Mouse (Mus musculus) limb, embryonic 13.5 days (tissue): Measurements from ENCODE around the gene Mafg. TPM values are rescaled to one million over a fixed set of nuclear protein-coding genes. Genes with fewer than 3 reads are reported as not detected.

Experiments used
- ATAC-seq: fragments of 200-750 bp; cut with Nextera tagmentation; 2 replicates; pipeline ENCODE4 v1.8.0; 2017; ENCODE audit warnings: low read depth, moderate number of reproducible peaks, moderate TSS enrichment; ENCODE audit not compliant: low FRiP score
- H3K27ac ChIP-seq: fragments of 300-500 bp; sonication (generic); 2 replicates; pipeline ENCODE4 v1.5.1; 2015; ENCODE audit warnings: inconsistent platforms, mild to moderate bottlenecking, moderate library complexity
- H3K27me3 ChIP-seq: fragments of 300-500 bp; sonication (generic); 2 replicates; pipeline ENCODE4 v1.6.1; 2015; ENCODE audit warnings: mild to moderate bottlenecking, inconsistent platforms
- H3K36me3 ChIP-seq: fragments of 300-500 bp; sonication (generic); 2 replicates; pipeline ENCODE4 v1.6.1; 2015; ENCODE audit warnings: inconsistent platforms, mild to moderate bottlenecking, moderate library complexity
- H3K4me1 ChIP-seq: fragments of 300-500 bp; sonication (generic); 2 replicates; pipeline ENCODE4 v1.6.1; 2015; ENCODE audit warnings: inconsistent platforms
- H3K4me2 ChIP-seq: fragments of 300-500 bp; sonication (generic); replicated peaks from 2 replicates; pipeline ENCODE4 v1.6.1; 2015; ENCODE audit warnings: inconsistent platforms, mild to moderate bottlenecking, moderate library complexity
- H3K4me3 ChIP-seq: fragments of 300-500 bp; sonication (generic); 2 replicates; pipeline ENCODE4 v1.5.1; 2015; ENCODE audit warnings: moderate library complexity, mild to moderate bottlenecking, inconsistent platforms
- H3K9ac ChIP-seq: fragments of 300-500 bp; sonication (generic); 2 replicates; pipeline ENCODE4 v1.6.1; 2015; ENCODE audit warnings: mild to moderate bottlenecking, inconsistent platforms
- H3K9me3 ChIP-seq: fragments of 300-500 bp; sonication (generic); 2 replicates; pipeline ENCODE4 v1.6.1; 2016; ENCODE audit warnings: inconsistent platforms
- WGBS: fragments of 180-500 bp; shearing (Covaris S2); methylation state at CpG from one replicate; pipeline ENCODE4 v1.1.7; 2015; 5-methylcytosine and 5-hydroxymethylcytosine counted together
- microRNA-seq: library from miRNA; unstranded; fragments of <30 nt; microRNA quantifications from one replicate; pipeline ENCODE4, GENCODE M21; 2016
- polyA plus RNA-seq: library from polyadenylated mRNA; unstranded; fragments of >200 nt; fragmentation: Nextera tagmentation; extraction: Ambion mirVana; gene quantifications from 2 replicates; pipeline ENCODE4 v1.2.1, GENCODE M21; 2015

Gene Mafg
- polyA plus RNA-seq, 1 experiment from 2014 or later, result 28.9 TPM

DNA sequence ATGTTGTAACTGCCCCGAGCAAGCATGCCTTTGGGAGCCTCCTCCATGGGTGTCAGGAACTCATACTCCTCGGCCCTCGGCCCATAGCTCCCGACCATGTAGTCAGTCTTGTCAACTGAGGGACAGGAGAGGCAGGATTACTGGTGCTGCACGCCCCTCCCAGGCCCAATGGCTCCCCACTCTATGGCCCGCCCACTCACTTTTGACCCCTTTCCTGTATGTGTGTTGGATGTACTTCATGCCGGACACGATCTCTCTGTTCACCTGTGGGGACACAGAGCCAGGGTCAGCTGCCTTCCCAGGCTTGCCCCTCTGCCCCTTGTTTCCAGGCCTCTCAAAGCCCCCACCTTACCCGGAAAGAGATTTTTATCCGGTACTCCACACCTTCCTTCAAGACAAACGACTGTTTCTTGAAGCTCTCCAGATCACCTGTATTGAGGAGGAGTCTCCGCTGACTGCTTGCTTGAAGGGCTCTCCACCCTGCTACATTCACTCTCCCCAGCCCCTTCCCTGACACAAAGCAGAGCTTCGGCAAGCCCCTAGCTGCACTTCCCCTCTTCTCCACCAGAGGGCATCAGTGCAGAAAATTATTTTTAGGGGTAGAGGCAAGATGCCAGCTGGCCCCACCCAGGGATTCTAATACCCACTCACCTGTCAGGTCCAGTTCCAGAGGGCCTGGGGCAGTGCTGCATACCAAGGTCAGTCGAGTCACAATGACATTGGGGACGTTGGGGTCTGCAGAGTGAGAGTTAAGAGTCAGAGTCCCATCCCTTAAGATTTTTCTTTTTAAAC lies 53.9 kb downstream of the Mafg start:
- H3K36me3 ChIP-seq, result peaks cover 45% of the 10 kb centered on the region
- no peaks in the 10 kb centered on the region for H3K27me3 ChIP-seq
- ATAC-seq, result no peak
- WGBS, result 64% methylated on average over 15 of the region's 15 CpGs
- H3K4me2 ChIP-seq, result peak overlapping the region; percentile 98
- peaks cover 27% of the 10 kb centered on the region for H3K4me1 ChIP-seq
- peak overlapping the region; percentile 93 for H3K9ac ChIP-seq
- peak overlapping the region; percentile 69 for H3K4me3 ChIP-seq
- H3K9me3 ChIP-seq, result peaks cover 6% of the 10 kb centered on the region; the same call in 1 of the 2 replicates
- H3K27ac ChIP-seq, result peak overlapping the region; percentile 92; the same call in 1 of the 2 replicates

GRCm38 (mm10) chr11:120578694-120579243 lies 54.6 kb downstream of the Mafg start:
- ATAC-seq, result no peak
- Histone ChIP-seq H3K36me3 (peaks cover 37% of the 10 kb centered on the region), H3K4me2 (no peak overlapping the region), H3K4me3 (no peak overlapping the region), H3K27ac (no peak overlapping the region), H3K27me3 (no peaks in the 10 kb centered on the region), H3K9me3 (peaks cover 1% of the 10 kb centered on the region; the same call in 1 of the 2 replicates), H3K4me1 (peaks cover 32% of the 10 kb centered on the region), H3K9ac (peak overlapping the region; percentile 39; the same call in 1 of the 2 replicates)
- WGBS, result 70% methylated on average over 11 of the region's 11 CpGs

DNA sequence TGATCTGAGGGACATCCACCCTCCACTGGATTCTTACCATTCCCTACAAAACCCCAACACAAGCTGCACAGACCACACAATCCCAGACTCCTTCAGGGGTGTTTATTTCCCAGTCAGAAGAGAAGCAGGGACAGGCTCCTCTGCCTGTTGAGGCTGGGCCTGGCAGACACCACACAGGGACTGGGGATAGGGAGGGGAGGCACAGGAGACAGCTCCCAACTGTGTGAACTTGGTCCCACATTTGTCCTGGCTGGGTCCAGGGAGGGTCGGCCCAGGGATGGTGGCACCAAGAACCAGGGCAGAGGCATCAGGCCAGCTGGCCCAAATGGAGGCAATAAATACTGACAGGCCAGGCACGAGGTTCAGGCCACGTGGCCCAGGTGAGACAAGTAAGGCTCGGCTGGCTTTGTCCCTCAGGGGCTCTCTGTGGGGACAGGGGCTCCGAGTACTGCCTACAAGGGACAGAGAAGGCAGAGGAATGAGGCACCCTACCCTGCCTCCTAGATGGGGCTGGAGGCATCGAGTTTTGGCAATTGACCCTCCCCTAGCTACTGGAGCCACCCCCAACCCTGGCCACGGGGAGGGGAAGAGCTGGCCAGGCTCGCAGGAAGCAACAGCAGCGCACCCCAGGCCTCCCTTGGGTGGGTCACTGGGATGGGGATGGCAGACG lies 55.2 kb downstream of the Mafg start:
- Histone ChIP-seq H3K36me3 (peaks cover 37% of the 10 kb centered on the region), H3K27me3 (no peaks in the 10 kb centered on the region), H3K4me3 (no peak overlapping the region), H3K27ac (no peak overlapping the region), H3K4me2 (no peak overlapping the region), H3K9me3 (no peaks in the 10 kb centered on the region), H3K9ac (0 out of 2 replicates have a peak overlapping the region, but pooled peaks have one; percentile 39), H3K4me1 (peaks cover 32% of the 10 kb centered on the region)
- ATAC-seq, result no peak; the same call in 1 of the 2 replicates
- 81% methylated on average over 10 of the region's 10 CpGs for WGBS

- H3K4me1 ChIP-seq, result peaks cover 31% of the 10 kb centered on the region
- no peaks in the 10 kb centered on the region for H3K9me3 ChIP-seq
- no peak overlapping the region for H3K27ac ChIP-seq
- 85% methylated on average over 7 of the region's 7 CpGs for WGBS
- no peak overlapping the region for H3K4me2 ChIP-seq
- H3K36me3 ChIP-seq, result peaks cover 37% of the 10 kb centered on the region
- no peak overlapping the region for H3K4me3 ChIP-seq
- no peak for ATAC-seq
- H3K27me3 ChIP-seq, result no peaks in the 10 kb centered on the region
- no peak overlapping the region for H3K9ac ChIP-seq
Measured at GRCm38 (mm10) chr11:120577211-120578023, 56.0 kb downstream of the Mafg start.

GRCm38 (mm10) chr11:120576365-120576981 lies 56.9 kb downstream of the Mafg start:
- no peak overlapping the region for H3K4me2 ChIP-seq
- H3K4me3 ChIP-seq, result no peak overlapping the region
- no peaks in the 10 kb centered on the region for H3K27me3 ChIP-seq
- peaks cover 29% of the 10 kb centered on the region for H3K4me1 ChIP-seq
- ATAC-seq, result no peak
- no peak overlapping the region for H3K27ac ChIP-seq
- no peaks in the 10 kb centered on the region for H3K9me3 ChIP-seq
- H3K9ac ChIP-seq, result no peak overlapping the region
- peaks cover 38% of the 10 kb centered on the region for H3K36me3 ChIP-seq
- WGBS, result 77% methylated on average over 3 of the region's 3 CpGs

- Histone ChIP-seq H3K27me3 (no peaks in the 10 kb centered on the region), H3K27ac (no peak overlapping the region), H3K4me1 (peaks cover 34% of the 10 kb centered on the region), H3K9ac (no peak overlapping the region), H3K4me2 (no peak overlapping the region), H3K36me3 (peaks cover 43% of the 10 kb centered on the region), H3K9me3 (no peaks in the 10 kb centered on the region), H3K4me3 (no peak overlapping the region)
- ATAC-seq, result no peak
Measured at GRCm38 (mm10) chr11:120575940-120576339, 57.5 kb downstream of the Mafg start.

Small RNAs within 50 kb of the gene (microRNA-seq; reads per million reads assigned to microRNA genes)
- gene Mir6936, result 1.0 reads per million

Other genes with a start within 250 kb of the Mafg start
- 34.3 and 37.6 TPM in 2 replicates for gene Nploc4, start 195.9 kb downstream of the Mafg start, polyA plus RNA-seq
- gene Tspan10, start 191.0 kb downstream of the Mafg start, polyA plus RNA-seq, result 0.14 TPM in 1 of 2 replicates, not detected in the other
- gene Pde6g, start 180.1 kb downstream of the Mafg start, polyA plus RNA-seq, result 0.38 and 0.39 TPM in 2 replicates
- gene Oxld1, start 175.5 kb downstream of the Mafg start, polyA plus RNA-seq, result 12.2 and 12.4 TPM in 2 replicates
- 37.1 and 41.7 TPM in 2 replicates for gene Ccdc137, start 175.5 kb downstream of the Mafg start, polyA plus RNA-seq
- 65.8 and 67.9 TPM in 2 replicates for gene Arl16, start 166.0 kb downstream of the Mafg start, polyA plus RNA-seq
- gene Mrpl12, start 149.0 kb downstream of the Mafg start, polyA plus RNA-seq, result 120 and 124 TPM in 2 replicates
- 46.8 and 49.0 TPM in 2 replicates for gene Slc25a10, start 141.8 kb downstream of the Mafg start, polyA plus RNA-seq
- 6.3 and 7.3 TPM in 2 replicates for gene Gcgr, start 102.9 kb downstream of the Mafg start, polyA plus RNA-seq
- 245 TPM in 2 replicates for gene Mcrip1, start 83.9 kb downstream of the Mafg start, polyA plus RNA-seq
- gene Ppp1r27, start 82.5 kb downstream of the Mafg start, polyA plus RNA-seq, result 0.59 and 0.94 TPM in 2 replicates
- gene P4hb, start 60.3 kb downstream of the Mafg start, polyA plus RNA-seq, result 775 and 791 TPM in 2 replicates
- 530 and 555 TPM in 2 replicates for gene Arhgdia, start 52.0 kb downstream of the Mafg start, polyA plus RNA-seq
- 480 and 508 TPM in 2 replicates for gene Alyref, start 35.2 kb downstream of the Mafg start, polyA plus RNA-seq
- 217 and 222 TPM in 2 replicates for gene Anapc11, start 35.2 kb downstream of the Mafg start, polyA plus RNA-seq
- gene Npb, start 25.1 kb downstream of the Mafg start, polyA plus RNA-seq, result 2.3 and 2.8 TPM in 2 replicates
- 150 and 153 TPM in 2 replicates for gene Pcyt2, start 15.7 kb downstream of the Mafg start, polyA plus RNA-seq
- 25.6 and 28.8 TPM in 2 replicates for gene Sirt7, start 8.4 kb downstream of the Mafg start, polyA plus RNA-seq
- 43.7 and 45.6 TPM in 2 replicates for gene Pycr1, start 10.2 kb upstream of the Mafg start, polyA plus RNA-seq
- 0.36 and 1.3 TPM in 2 replicates for gene Myadml2, start 14.6 kb upstream of the Mafg start, polyA plus RNA-seq
- gene Notum, start 27.6 kb upstream of the Mafg start, polyA plus RNA-seq, result 4.3 and 6.5 TPM in 2 replicates
- gene Aspscr1, start 39.4 kb upstream of the Mafg start, polyA plus RNA-seq, result 128 and 129 TPM in 2 replicates
- 139 and 145 TPM in 2 replicates for gene Cenpx, start 80.1 kb upstream of the Mafg start, polyA plus RNA-seq
- 66.2 and 75.4 TPM in 2 replicates for gene Lrrc45, start 80.3 kb upstream of the Mafg start, polyA plus RNA-seq
- 66.2 and 70.5 TPM in 2 replicates for gene Rac3, start 87.9 kb upstream of the Mafg start, polyA plus RNA-seq
- gene Dcxr, start 93.7 kb upstream of the Mafg start, polyA plus RNA-seq, result 15.6 and 16.2 TPM in 2 replicates
- 7.7 and 10.1 TPM in 2 replicates for gene Cbr2, start 98.5 kb upstream of the Mafg start, polyA plus RNA-seq
- gene Hmga1b, start 129.2 kb upstream of the Mafg start, polyA plus RNA-seq, result 4.5 and 4.9 TPM in 2 replicates
- 43.8 and 48.4 TPM in 2 replicates for gene Rfng, start 150.6 kb upstream of the Mafg start, polyA plus RNA-seq
- gene Gps1, start 150.7 kb upstream of the Mafg start, polyA plus RNA-seq, result 240 and 241 TPM in 2 replicates
- gene Dus1l, start 162.8 kb upstream of the Mafg start, polyA plus RNA-seq, result 66.6 TPM in 2 replicates
- 49.8 and 53.9 TPM in 2 replicates for gene Fasn, start 190.9 kb upstream of the Mafg start, polyA plus RNA-seq